Mouse (Mus musculus): ENCODE data around the gene Dtymk. TPM values are rescaled to one million over a fixed set of nuclear protein-coding genes. Genes with fewer than 3 reads are reported as not detected.
"Not testable (repeated sequence)": the region's sequence is repeated elsewhere in the genome, so short reads cannot be mapped to it uniquely, and the experiment has no call there.

Gene Dtymk
- polyA plus RNA-seq, 1 experiment from 2014 or later = 281 TPM

DNA sequence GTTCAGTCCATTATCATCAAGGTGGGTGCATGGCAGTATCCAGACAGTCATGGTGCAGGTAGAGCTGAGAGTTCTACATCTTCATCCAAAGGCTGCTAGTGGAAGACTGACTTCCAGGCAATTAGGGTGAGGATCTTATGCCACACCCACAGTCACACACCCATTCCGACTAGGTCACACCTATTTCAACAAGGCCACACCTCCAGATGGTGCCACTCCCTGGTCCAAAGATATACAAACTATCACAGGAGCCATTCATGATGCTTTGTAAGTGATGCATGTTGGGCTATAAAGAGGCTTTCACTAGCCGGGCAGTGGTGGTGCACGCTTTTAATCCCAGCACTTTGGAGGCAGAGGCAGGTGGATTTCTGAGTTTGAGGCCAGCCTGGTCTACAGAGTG, 38.2 kb downstream of the Dtymk start:
- not testable (repeated sequence) for ATAC-seq (ENCODE audit: insufficient number of reproducible peaks, insufficient read depth, low FRiP score, low TSS enrichment, low read depth); H3K4me3 ChIP-seq (replicated peaks); H3K36me3 ChIP-seq; H3K27me3 ChIP-seq; H3K4me2 ChIP-seq; H3K9me3 ChIP-seq; H3K9ac ChIP-seq (replicated peaks); H3K4me1 ChIP-seq (replicated peaks); H3K27ac ChIP-seq
- WGBS = 85% methylated on average over 3 of the region's 3 CpGs

- H3K4me3 ChIP-seq (replicated peaks) = no peak overlapping the region
- ATAC-seq (ENCODE audit: insufficient number of reproducible peaks, insufficient read depth, low FRiP score, low TSS enrichment, low read depth) = no peak
- no peak overlapping the region for H3K27ac ChIP-seq
- H3K4me2 ChIP-seq = no peak overlapping the region
- H3K36me3 ChIP-seq = 0 out of 2 replicates have a peak, but pooled peaks cover 4% of the 10 kb centered on the region
- no peaks in the 10 kb centered on the region for H3K9me3 ChIP-seq
- H3K4me1 ChIP-seq (replicated peaks) = no peaks in the 10 kb centered on the region
- WGBS = 93% methylated on average over 1 of the region's 1 CpGs
- no peak overlapping the region for H3K9ac ChIP-seq (replicated peaks)
- no peaks in the 10 kb centered on the region for H3K27me3 ChIP-seq
Measured at GRCm38 (mm10) chr1:93760076-93760475, 41.7 kb downstream of the Dtymk start.

- ATAC-seq (ENCODE audit: insufficient number of reproducible peaks, insufficient read depth, low FRiP score, low TSS enrichment, low read depth) = no peak
- H3K27me3 ChIP-seq = no peaks in the 10 kb centered on the region
- no peaks in the 10 kb centered on the region for H3K9me3 ChIP-seq
- H3K4me2 ChIP-seq = peak overlapping the region; percentile 89; the same call in 1 of the 2 replicates
- H3K4me1 ChIP-seq (replicated peaks) = peaks cover 11% of the 10 kb centered on the region
- H3K4me3 ChIP-seq (replicated peaks) = no peak overlapping the region
- no peak overlapping the region for H3K9ac ChIP-seq (replicated peaks)
- 0 out of 2 replicates have a peak, but pooled peaks cover 4% of the 10 kb centered on the region for H3K36me3 ChIP-seq
- no peak overlapping the region for H3K27ac ChIP-seq
Measured at GRCm38 (mm10) chr1:93756154-93756553, 45.6 kb downstream of the Dtymk start.

- peaks cover 5% of the 10 kb centered on the region for H3K36me3 ChIP-seq
- no peaks in the 10 kb centered on the region for H3K27me3 ChIP-seq
- no peak for ATAC-seq (ENCODE audit: insufficient number of reproducible peaks, insufficient read depth, low FRiP score, low TSS enrichment, low read depth)
- H3K9ac ChIP-seq (replicated peaks) = peak overlapping the region; percentile 89
- H3K4me3 ChIP-seq (replicated peaks) = peak overlapping the region; percentile 95
- H3K9me3 ChIP-seq = no peaks in the 10 kb centered on the region
- H3K27ac ChIP-seq = peak overlapping the region; percentile 87; the same call in 1 of the 2 replicates
- peaks cover 11% of the 10 kb centered on the region for H3K4me1 ChIP-seq (replicated peaks)
- H3K4me2 ChIP-seq = peak overlapping the region; percentile 89
- WGBS = 25% methylated on average over 7 of the region's 7 CpGs
Measured at GRCm38 (mm10) chr1:93755618-93756017, 46.1 kb downstream of the Dtymk start.

- H3K27ac ChIP-seq = peak overlapping the region; percentile 87
- peaks cover 7% of the 10 kb centered on the region for H3K36me3 ChIP-seq
- H3K27me3 ChIP-seq = no peaks in the 10 kb centered on the region
- no peak for ATAC-seq (ENCODE audit: insufficient number of reproducible peaks, insufficient read depth, low FRiP score, low TSS enrichment, low read depth)
- peaks cover 11% of the 10 kb centered on the region for H3K4me1 ChIP-seq (replicated peaks)
- H3K9ac ChIP-seq (replicated peaks) = peak overlapping the region; percentile 89
- H3K4me2 ChIP-seq = peak overlapping the region; percentile 89
- no peaks in the 10 kb centered on the region for H3K9me3 ChIP-seq
- WGBS = 1% methylated on average over 13 of the region's 13 CpGs
- H3K4me3 ChIP-seq (replicated peaks) = peak overlapping the region; percentile 95
Measured at GRCm38 (mm10) chr1:93755291-93755610, 46.5 kb downstream of the Dtymk start.

GRCm38 (mm10) chr1:93754573-93755290, 47.0 kb downstream of the Dtymk start, which contains the start of gene Thap4:
Gene Thap4, minus strand, starts transcription at chr1:93754864.
- H3K27ac ChIP-seq = peak within 1 kb of the TSS; percentile 87
- peak within 1 kb of the TSS; percentile 89 for H3K9ac ChIP-seq (replicated peaks)
- H3K27me3 ChIP-seq = no peaks in the 10 kb centered on the region
- under 1% methylated on average over 96 of the region's 121 CpGs for WGBS
- peaks cover 13% of the 10 kb centered on the region for H3K36me3 ChIP-seq
- peak; percentile 88 for ATAC-seq (ENCODE audit: insufficient number of reproducible peaks, insufficient read depth, low FRiP score, low TSS enrichment, low read depth)
- no peaks in the 10 kb centered on the region for H3K9me3 ChIP-seq
- H3K4me3 ChIP-seq (replicated peaks) = peak within 1 kb of the TSS; percentile 95
- H3K4me1 ChIP-seq (replicated peaks) = peaks cover 11% of the 10 kb centered on the region
- H3K4me2 ChIP-seq = peak within 1 kb of the TSS; percentile 89

DNA sequence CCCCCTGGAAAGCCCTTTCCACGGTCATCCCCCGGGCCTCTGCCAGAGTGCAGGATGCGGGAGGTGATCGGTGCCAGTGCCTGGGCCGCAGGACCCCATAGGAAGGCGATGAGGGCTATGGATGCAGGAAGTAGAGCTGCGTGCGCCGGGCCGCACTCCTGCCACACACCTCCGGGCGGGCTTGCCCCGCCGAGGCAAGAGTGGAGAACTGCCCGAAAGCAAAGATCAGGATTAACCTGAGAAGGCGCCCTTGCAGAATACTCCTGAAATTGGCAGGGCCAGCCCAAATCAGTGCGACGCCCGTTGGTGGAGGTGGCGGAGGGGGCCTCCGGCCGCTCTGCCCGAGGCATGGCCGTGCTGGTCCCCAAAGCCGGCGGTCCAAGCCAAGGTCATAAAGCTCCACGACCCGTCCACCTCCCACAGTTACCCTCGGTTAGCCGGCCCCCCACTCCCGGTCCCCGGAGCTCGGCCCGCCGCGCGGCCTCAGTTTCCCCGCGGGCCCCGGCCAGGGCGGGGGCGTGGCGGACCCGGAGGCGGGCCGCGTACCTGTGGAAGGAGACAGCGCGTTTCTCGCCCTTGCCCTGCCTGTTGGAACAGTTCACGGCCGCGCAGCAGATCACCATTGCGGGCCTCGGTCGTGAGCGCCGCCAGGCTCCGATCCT, 47.7 kb downstream of the Dtymk start:
- peaks cover 19% of the 10 kb centered on the region for H3K36me3 ChIP-seq
- ATAC-seq (ENCODE audit: insufficient number of reproducible peaks, insufficient read depth, low FRiP score, low TSS enrichment, low read depth) = peak; percentile 64
- peaks cover 11% of the 10 kb centered on the region for H3K4me1 ChIP-seq (replicated peaks)
- under 1% methylated on average over 59 of the region's 59 CpGs for WGBS
- H3K27ac ChIP-seq = peak overlapping the region; percentile 87
- no peaks in the 10 kb centered on the region for H3K9me3 ChIP-seq
- H3K4me3 ChIP-seq (replicated peaks) = peak overlapping the region; percentile 95
- H3K27me3 ChIP-seq = no peaks in the 10 kb centered on the region
- peak overlapping the region; percentile 89 for H3K4me2 ChIP-seq
- H3K9ac ChIP-seq (replicated peaks) = peak overlapping the region; percentile 89

DNA sequence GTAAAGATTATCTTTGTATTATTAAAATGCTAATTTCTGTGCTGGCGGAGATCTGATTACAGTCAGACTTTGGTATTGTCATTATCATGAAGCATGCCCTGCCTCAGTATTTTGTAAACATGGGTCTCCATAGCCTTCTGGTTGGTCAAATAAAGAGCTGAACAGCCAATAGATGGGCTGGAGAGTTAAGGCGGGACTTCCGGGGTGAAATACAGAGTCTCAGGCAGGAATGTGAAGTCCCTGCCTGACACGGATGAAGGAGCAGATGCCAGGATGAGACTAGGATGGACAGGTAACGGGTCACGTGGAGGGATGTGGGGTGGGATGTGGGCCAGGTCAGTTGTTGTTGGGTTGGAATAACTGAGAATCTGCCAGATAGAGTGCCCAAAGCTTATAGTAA, 50.4 kb downstream of the Dtymk start, which contains the start of gene Atg4b:
Atg4b (plus strand) TSS at position 211 of the 400 bp plus-strand sequence.
- Histone ChIP-seq H3K27ac (no peak within 1 kb of the TSS), H3K4me3 (replicated peaks) (no peak within 1 kb of the TSS), H3K36me3 (peaks cover 30% of the 10 kb centered on the region), H3K4me1 (replicated peaks) (peaks cover 11% of the 10 kb centered on the region), H3K9me3 (no peaks in the 10 kb centered on the region), H3K4me2 (no peak within 1 kb of the TSS), H3K27me3 (no peaks in the 10 kb centered on the region), H3K9ac (replicated peaks) (no peak within 1 kb of the TSS)
- 89% methylated on average over 6 of the region's 6 CpGs for WGBS
- no peak for ATAC-seq (ENCODE audit: insufficient number of reproducible peaks, insufficient read depth, low FRiP score, low TSS enrichment, low read depth)

GRCm38 (mm10) chr1:93748539-93748938, 53.2 kb downstream of the Dtymk start:
- Histone ChIP-seq H3K27me3 (no peaks in the 10 kb centered on the region), H3K4me2 (no peak overlapping the region), H3K27ac (no peak overlapping the region), H3K9me3 (no peaks in the 10 kb centered on the region), H3K36me3 (peaks cover 52% of the 10 kb centered on the region), H3K9ac (replicated peaks) (no peak overlapping the region), H3K4me3 (replicated peaks) (no peak overlapping the region), H3K4me1 (replicated peaks) (peaks cover 8% of the 10 kb centered on the region)
- ATAC-seq (ENCODE audit: insufficient number of reproducible peaks, insufficient read depth, low FRiP score, low TSS enrichment, low read depth) = no peak
- WGBS = 95% methylated on average over 1 of the region's 1 CpGs

- WGBS = 82% methylated on average over 5 of the region's 5 CpGs
- no peak overlapping the region for H3K4me2 ChIP-seq
- H3K27ac ChIP-seq = no peak overlapping the region
- no peak for ATAC-seq (ENCODE audit: insufficient number of reproducible peaks, insufficient read depth, low FRiP score, low TSS enrichment, low read depth)
- H3K27me3 ChIP-seq = no peaks in the 10 kb centered on the region
- no peak overlapping the region for H3K4me3 ChIP-seq (replicated peaks)
- no peak overlapping the region for H3K9ac ChIP-seq (replicated peaks)
- no peaks in the 10 kb centered on the region for H3K9me3 ChIP-seq
- H3K36me3 ChIP-seq = peaks cover 60% of the 10 kb centered on the region
- no peaks in the 10 kb centered on the region for H3K4me1 ChIP-seq (replicated peaks)
Measured at GRCm38 (mm10) chr1:93746179-93746578, 55.6 kb downstream of the Dtymk start.

GRCm38 (mm10) chr1:93742910-93743309, 58.8 kb downstream of the Dtymk start:
- Histone ChIP-seq H3K4me2 (no peak overlapping the region), H3K27ac (no peak overlapping the region), H3K36me3 (peaks cover 31% of the 10 kb centered on the region; the same call in 1 of the 2 replicates), H3K4me1 (replicated peaks) (no peaks in the 10 kb centered on the region), H3K9me3 (no peaks in the 10 kb centered on the region), H3K4me3 (replicated peaks) (no peak overlapping the region), H3K9ac (replicated peaks) (no peak overlapping the region), H3K27me3 (no peaks in the 10 kb centered on the region)
- no peak for ATAC-seq (ENCODE audit: insufficient number of reproducible peaks, insufficient read depth, low FRiP score, low TSS enrichment, low read depth)

All from limb, embryonic 12.5 days (tissue).